Mouse (Mus musculus) midbrain, postnatal 0 days (tissue): ENCODE measurements around the gene Nup188. TPM values are rescaled to one million over a fixed set of nuclear protein-coding genes. Genes with fewer than 3 reads are reported as not detected.

ENCODE experiments used
- ATAC-seq: fragments of 200-750 bp; cut with Nextera tagmentation; 2 replicates; pipeline ENCODE4 v1.8.0; 2017; ENCODE audit warnings: moderate number of reproducible peaks, mild to moderate bottlenecking, moderate TSS enrichment, moderate library complexity; ENCODE audit not compliant: low FRiP score
- DNase-seq: peaks from one replicate; pipeline ENCODE4 v3.0.0-alpha.2; 2015; ENCODE audit warnings: low spot score
- H3K27ac ChIP-seq: fragments of 300-500 bp; sonication (generic); 2 replicates; pipeline ENCODE4 v1.5.1; 2014; ENCODE audit warnings: low read depth, mild to moderate bottlenecking, low read length, mixed read lengths
- H3K27me3 ChIP-seq: fragments of 300-500 bp; sonication (generic); 2 replicates; pipeline ENCODE4 v1.6.1; 2014; ENCODE audit warnings: low read length, control low read depth, mixed read lengths; ENCODE audit not compliant: insufficient read depth
- H3K36me3 ChIP-seq: fragments of 300-500 bp; sonication (generic); 2 replicates; pipeline ENCODE4 v1.6.1; 2014; ENCODE audit warnings: low read length, control low read depth, mixed read lengths; ENCODE audit not compliant: insufficient read depth
- H3K4me1 ChIP-seq: fragments of 300-500 bp; sonication (generic); 2 replicates; pipeline ENCODE4 v1.6.1; 2014; ENCODE audit warnings: mild to moderate bottlenecking, control low read depth, antibody characterized with exemption, low read length, mixed read lengths; ENCODE audit not compliant: insufficient read depth
- H3K4me2 ChIP-seq: fragments of 300-500 bp; sonication (generic); 2 replicates; pipeline ENCODE4 v1.6.1; 2014; ENCODE audit warnings: low read depth, mild to moderate bottlenecking, low read length, mixed read lengths; ENCODE audit not compliant: poor library complexity, severe bottlenecking
- H3K4me3 ChIP-seq: fragments of 300-500 bp; sonication (generic); 2 replicates; pipeline ENCODE4 v1.5.1; 2014; ENCODE audit warnings: low read depth, mild to moderate bottlenecking, low read length, moderate library complexity
- H3K9ac ChIP-seq: fragments of 300-500 bp; sonication (generic); replicated peaks from 2 replicates; pipeline ENCODE4 v1.6.1; 2014; ENCODE audit warnings: mild to moderate bottlenecking, low read length, moderate library complexity, mixed read lengths; ENCODE audit not compliant: poor library complexity, severe bottlenecking
- H3K9me3 ChIP-seq: fragments of 300-500 bp; sonication (generic); 2 replicates; pipeline ENCODE4 v1.6.1; 2016; ENCODE audit warnings: low read length, control low read depth
- CTCF ChIP-seq: IDR thresholded peaks from 2 replicates; pipeline ENCODE4 v1.5.1; 2016; ENCODE audit warnings: antibody characterized with exemption, mild to moderate bottlenecking
- WGBS: fragments of 180-500 bp; shearing (Covaris S2); extraction: QIAGEN DNeasy Blood & Tissue Kit; methylation state at CpG from one replicate; pipeline ENCODE4 v1.1.7; 2014; 5-methylcytosine and 5-hydroxymethylcytosine counted together
- polyA plus RNA-seq: library from polyadenylated mRNA; unstranded; fragments of >200 nt; fragmentation: Nextera tagmentation; extraction: Ambion mirVana; gene quantifications from 2 replicates; pipeline ENCODE4 v1.2.1, GENCODE M21; 2015
- total RNA-seq: library from RNA; depleted of rRNA; stranded (reverse); fragments of >200 nt; gene quantifications from 2 replicates; pipeline ENCODE4 v1.2.3, GENCODE M21; 2014

The Nup188 gene
- total and polyA plus RNA-seq, 2 experiments from 2014 or later, result 12.2 to 29.5 TPM

DNA sequence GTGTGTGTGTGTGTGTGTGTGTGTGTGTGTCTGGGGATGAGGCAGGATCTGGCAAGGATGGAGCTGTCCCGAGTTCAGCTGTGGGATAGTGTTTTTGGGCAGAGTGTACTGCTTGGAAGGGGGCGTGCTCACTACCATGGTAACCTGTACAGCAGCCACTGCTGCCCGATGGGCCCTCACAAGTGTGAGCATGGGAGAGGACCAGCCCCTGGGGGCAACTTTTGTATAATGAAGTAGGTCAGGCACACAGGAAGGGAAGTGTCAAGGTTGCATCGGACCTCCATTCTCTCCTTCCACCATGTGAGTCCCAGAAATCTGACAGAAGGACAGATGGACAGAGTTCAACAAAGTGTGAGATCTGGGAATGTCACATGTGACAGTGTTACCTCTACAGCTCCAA lies 38.5 kb upstream of the Nup188 start:
- TF ChIP-seq CTCF, result no peak
- Histone ChIP-seq H3K27me3 (no peaks in the 10 kb centered on the region), H3K4me3 (no peak overlapping the region), H3K9ac (no peak overlapping the region), H3K9me3 (no peaks in the 10 kb centered on the region), H3K4me2 (no peak overlapping the region), H3K36me3 (peaks cover 43% of the 10 kb centered on the region), H3K27ac (no peak overlapping the region), H3K4me1 (no peaks in the 10 kb centered on the region)
- ATAC-seq (no peak), DNase-seq (no peak)
- 59% methylated on average over 4 of the region's 4 CpGs for WGBS

DNA sequence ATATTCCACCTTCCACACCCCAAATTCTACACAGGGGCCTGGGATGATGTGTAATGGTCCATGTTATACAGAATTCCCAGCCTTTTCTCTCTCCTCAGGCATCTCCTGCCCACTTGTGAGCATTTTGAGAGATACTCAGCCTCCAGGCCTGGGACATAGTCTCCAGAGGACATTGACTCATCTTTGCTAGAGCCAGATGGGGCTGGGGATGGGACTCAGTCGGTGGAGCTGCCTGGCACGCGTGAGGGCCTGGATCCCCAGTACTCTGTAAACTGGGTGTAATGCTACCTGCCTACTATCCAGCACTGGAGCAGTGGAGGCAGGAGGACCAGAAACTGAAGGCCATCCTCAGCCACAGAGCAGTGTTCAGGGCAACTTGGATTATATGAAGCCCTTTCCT lies 37.0 kb upstream of the Nup188 start:
- no peak for DNase-seq
- no peak for ATAC-seq

DNA sequence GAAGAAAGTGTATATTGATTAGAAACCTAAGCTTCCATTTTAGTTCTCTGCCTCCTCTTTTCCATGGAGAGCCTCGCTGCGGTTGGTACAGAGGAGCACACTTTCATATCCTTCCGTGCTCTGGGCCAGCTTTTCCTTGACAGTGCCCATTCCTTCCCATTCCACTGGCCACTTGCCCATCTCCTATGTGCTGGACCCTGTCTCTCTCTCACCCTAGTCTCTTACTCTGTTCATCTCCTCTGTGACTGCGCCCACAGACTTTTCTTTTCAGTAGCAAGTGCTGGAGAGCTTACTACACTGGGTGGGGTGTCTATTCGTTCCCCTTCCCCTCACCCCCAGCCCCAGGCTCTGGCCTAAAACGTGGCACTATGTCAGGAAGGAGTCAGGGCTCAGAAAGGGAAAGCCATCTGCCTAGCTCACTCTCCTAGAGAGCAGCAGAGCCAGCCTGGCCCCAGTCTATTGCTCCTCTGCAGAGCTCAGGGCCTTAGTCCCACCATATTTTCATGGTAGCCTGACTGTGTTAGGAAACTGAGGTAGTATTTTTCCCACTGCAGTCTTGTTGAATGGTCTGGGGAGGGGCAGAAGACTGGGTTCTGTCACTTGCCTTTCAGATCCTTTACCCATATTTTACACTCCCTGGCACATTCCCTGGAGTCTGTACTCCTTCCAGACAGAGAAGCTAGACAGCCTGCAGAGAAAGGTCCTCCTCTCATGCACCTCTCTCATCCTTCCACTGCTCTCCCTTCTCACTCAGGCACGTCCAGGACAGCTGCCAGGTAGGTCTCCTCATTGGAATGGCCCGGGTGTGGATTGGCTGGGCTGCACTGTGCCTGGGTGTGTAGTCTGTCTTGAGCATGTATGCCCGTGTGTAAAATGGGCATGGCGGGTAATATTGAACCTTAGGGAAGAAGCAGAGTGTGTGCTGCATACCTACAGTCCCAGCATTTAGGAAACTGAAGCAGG lies 35.8 kb upstream of the Nup188 start:
- H3K4me2 ChIP-seq, result no peak overlapping the region
- no peak overlapping the region for H3K4me3 ChIP-seq
- no peak overlapping the region for H3K9ac ChIP-seq
- H3K27me3 ChIP-seq, result no peaks in the 10 kb centered on the region
- H3K36me3 ChIP-seq, result peaks cover 43% of the 10 kb centered on the region
- ATAC-seq, result no peak
- 88% methylated on average over 10 of the region's 10 CpGs for WGBS
- no peaks in the 10 kb centered on the region for H3K9me3 ChIP-seq
- no peak for TF ChIP-seq CTCF
- no peak for DNase-seq
- no peak overlapping the region; the same call in 1 of the 2 replicates for H3K27ac ChIP-seq
- no peaks in the 10 kb centered on the region for H3K4me1 ChIP-seq

More for the DNA sequence above, 37.0 kb upstream of the Nup188 start:
- Histone ChIP-seq H3K27me3 (no peaks in the 10 kb centered on the region), H3K9ac (no peak overlapping the region), H3K4me2 (no peak overlapping the region), H3K4me1 (no peaks in the 10 kb centered on the region), H3K9me3 (no peaks in the 10 kb centered on the region), H3K27ac (no peak overlapping the region), H3K4me3 (no peak overlapping the region), H3K36me3 (peaks cover 37% of the 10 kb centered on the region)
- 92% methylated on average over 3 of the region's 3 CpGs for WGBS
- no peak for TF ChIP-seq CTCF

DNA sequence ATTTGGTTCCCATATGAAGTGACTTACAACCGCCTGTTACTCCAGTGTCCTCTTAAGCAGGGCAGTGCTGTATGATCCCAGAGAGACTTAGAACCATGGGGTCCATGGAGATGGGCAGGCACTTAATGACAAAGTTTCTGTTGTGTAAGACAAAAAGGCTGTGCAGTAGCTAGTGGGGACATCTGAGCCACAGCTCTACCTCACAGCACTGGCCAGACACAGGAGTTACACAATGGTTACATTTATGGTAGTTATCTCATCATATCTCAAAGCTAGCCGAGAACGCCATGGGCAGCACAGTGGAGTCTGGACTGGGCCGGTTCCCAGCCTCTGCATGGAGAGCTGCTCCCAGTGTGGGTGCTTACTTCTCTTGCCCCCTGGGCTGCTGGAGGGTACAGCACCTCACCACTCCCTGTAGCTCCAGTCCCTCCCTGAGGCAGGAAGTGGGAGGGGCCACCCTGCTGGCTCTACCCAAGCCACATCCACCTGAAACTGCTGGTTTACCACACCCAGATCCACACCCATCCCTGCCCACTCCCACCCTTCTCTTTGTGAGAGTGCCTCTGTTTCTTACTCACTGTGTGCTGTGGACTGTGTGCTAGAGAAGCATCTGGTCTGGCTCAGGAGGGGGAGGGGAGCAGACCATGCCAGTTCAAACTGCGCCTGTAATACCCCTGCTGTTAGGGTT lies 34.6 kb upstream of the Nup188 start:
- no peak for ATAC-seq
- 81% methylated on average over 5 of the region's 5 CpGs for WGBS

DNA sequence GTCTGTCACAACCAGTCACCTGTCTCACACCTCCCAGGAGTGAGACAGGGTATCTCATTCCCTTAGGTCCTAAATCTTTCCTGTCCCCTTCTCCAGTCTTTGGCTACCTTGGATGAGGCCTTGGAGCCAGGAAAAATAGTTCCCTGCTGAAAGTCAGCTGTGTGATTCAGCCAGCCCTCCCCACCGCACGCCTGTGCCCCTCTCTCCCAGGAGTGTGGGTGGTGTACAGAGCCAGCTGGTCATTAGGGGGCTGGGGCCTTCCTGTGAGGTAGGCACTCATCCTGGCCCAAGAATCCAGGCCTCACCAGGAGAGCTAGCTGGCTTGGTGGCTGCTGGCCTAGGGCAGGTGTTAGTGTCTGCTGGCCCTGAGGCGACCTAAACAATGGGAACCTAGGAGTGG lies 33.7 kb upstream of the Nup188 start:
- 87% methylated on average over 3 of the region's 3 CpGs for WGBS
- Histone ChIP-seq H3K27ac (no peak overlapping the region), H3K4me3 (no peak overlapping the region), H3K4me1 (no peaks in the 10 kb centered on the region), H3K9me3 (no peaks in the 10 kb centered on the region), H3K36me3 (peaks cover 64% of the 10 kb centered on the region), H3K4me2 (no peak overlapping the region), H3K27me3 (no peaks in the 10 kb centered on the region), H3K9ac (no peak overlapping the region)
- ATAC-seq (no peak), DNase-seq (no peak)
- TF ChIP-seq CTCF, result no peak

More for the DNA sequence above, 34.6 kb upstream of the Nup188 start:
- Histone ChIP-seq H3K27ac (no peak overlapping the region), H3K36me3 (peaks cover 54% of the 10 kb centered on the region), H3K9ac (no peak overlapping the region), H3K9me3 (no peaks in the 10 kb centered on the region), H3K27me3 (no peaks in the 10 kb centered on the region), H3K4me2 (no peak overlapping the region), H3K4me1 (no peaks in the 10 kb centered on the region), H3K4me3 (no peak overlapping the region)
- no peak for TF ChIP-seq CTCF
- no peak for DNase-seq

DNA sequence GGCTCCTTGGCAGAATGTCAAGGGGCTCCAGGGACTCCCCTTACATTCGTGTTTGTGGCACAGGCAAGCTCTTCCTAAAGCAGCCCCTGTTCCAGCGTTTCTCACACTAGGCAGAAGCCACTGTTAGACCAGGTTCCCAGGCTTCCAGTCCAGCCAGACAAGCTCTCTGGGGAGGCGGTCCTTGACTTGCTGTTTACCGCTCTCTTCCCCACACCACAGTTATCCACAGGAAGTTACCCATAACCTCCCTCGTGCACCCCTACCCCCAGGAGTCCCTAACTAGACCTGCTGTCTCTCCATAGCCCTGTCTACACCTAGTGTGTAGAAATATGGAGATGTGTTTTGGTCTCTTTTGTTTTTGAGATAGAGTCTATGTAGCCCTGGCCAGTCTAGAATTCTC lies 32.4 kb upstream of the Nup188 start:
- H3K9ac ChIP-seq, result no peak overlapping the region
- no peaks in the 10 kb centered on the region for H3K27me3 ChIP-seq
- no peak overlapping the region for H3K4me3 ChIP-seq
- H3K4me1 ChIP-seq, result no peaks in the 10 kb centered on the region
- H3K36me3 ChIP-seq, result peaks cover 66% of the 10 kb centered on the region
- 83% methylated on average over 5 of the region's 5 CpGs for WGBS
- H3K9me3 ChIP-seq, result no peaks in the 10 kb centered on the region
- no peak for TF ChIP-seq CTCF
- ATAC-seq (no peak), DNase-seq (no peak)
- no peak overlapping the region for H3K4me2 ChIP-seq
- no peak overlapping the region for H3K27ac ChIP-seq
